Mouse (Mus musculus) cerebellum, adult 2 months (tissue): Measurements from ENCODE around the gene Cryzl2.

Experiments
- CTCF ChIP-seq: fragments of 200-500 bp; IDR thresholded peaks from 2 replicates; pipeline ENCODE4 v1.5.1; 2011; ENCODE audit warnings: low read depth, mild to moderate bottlenecking, control low read depth, low read length, moderate library complexity, borderline replicate concordance; ENCODE audit not compliant: insufficient read depth
- POLR2A ChIP-seq: fragments of 200-500 bp; IDR thresholded peaks from 2 replicates; pipeline ENCODE4 v1.6.1; 2011; ENCODE audit warnings: low read length, control low read depth, borderline replicate concordance; ENCODE audit not compliant: insufficient read depth

GRCm38 (mm10) chr1:157472716-157473115 lies 14.3 kb downstream of the Cryzl2 start:
- TF ChIP-seq POLR2A = no peak
- TF ChIP-seq CTCF = no peak
